8 mouse cellular contexts compared by ENCODE assay signal in genomic region chr3:83915768-83916496, GRCm38 (mm10).
A peak's percentile ranks its signal among the peaks of the same experiment; 100 is the strongest.
DNase-seq lines count a peak whose midpoint lies in the region; ATAC-seq and TF ChIP-seq lines count a peak whose summit lies in the region.

No protein-coding gene starts in this region.

- CTCF ChIA-PET in Patski (lab: Charles Lee), result interaction anchor here (0.7 to 3.3 kb wide), 30 partner anchors 10 to 399 kb away, joined by 3 to 29 read pairs (median 4); partner anchors contain the start of genes Mnd1 and Tlr2

- H3K27me3 ChIP-seq in Patski, result no peaks in the 10 kb centered on the region
- no peaks in the 10 kb centered on the region for H3K27me3 ChIP-seq in hindbrain, embryonic 13.5 days
- no peaks in the 10 kb centered on the region for H3K27me3 ChIP-seq in limb, embryonic 10.5 days (ENCODE audit: low read depth, poor library complexity, severe bottlenecking)

- POLR2A ChIA-PET in Patski (lab: Charles Lee), result no interaction called here

- in situ Hi-C loops in Patski (cut with MboI; ENCODE audit: low pct_unique_long_range_greater_than_20kb), result loop anchor here (5.0 to 10.0 kb wide), 2 partner anchors 209 to 396 kb away; no protein-coding TSS in a partner anchor

- no peak overlapping the region for H3K9ac ChIP-seq in hindbrain, embryonic 13.5 days

- H3K9me3 ChIP-seq in hindbrain, embryonic 13.5 days, result no peaks in the 10 kb centered on the region
- H3K9me3 ChIP-seq in limb, embryonic 10.5 days (replicated peaks), result no peaks in the 10 kb centered on the region

- no peak for DNase-seq in frontal cortex, postnatal 25 days (ENCODE audit: low spot score in 2 of 2)
- peak; percentile 37 for DNase-seq in Patski (ENCODE audit: low read depth, low spot score)
- peak; percentile 61 to 64 for DNase-seq in cerebellum, postnatal 36 days
- DNase-seq in limb, embryonic 10.5 days (ENCODE audit: low spot score), result peak; percentile 45
- peak; percentile 10 for DNase-seq in naive thymus-derived CD4-positive, alpha-beta T cell, adult 2 months (ENCODE audit: low read depth)

- no peaks in the 10 kb centered on the region for H3K4me1 ChIP-seq in hindbrain, embryonic 13.5 days (replicated peaks)
- no peaks in the 10 kb centered on the region for H3K4me1 ChIP-seq in limb, embryonic 10.5 days

- no peak overlapping the region for H3K27ac ChIP-seq in hindbrain, embryonic 13.5 days
- H3K27ac ChIP-seq in limb, embryonic 10.5 days, result no peak overlapping the region

- 76% methylated on average over 11 of the region's 11 CpGs for WGBS in hindbrain, embryonic 13.5 days
- WGBS in limb, embryonic 10.5 days, result 81% methylated on average over 11 of the region's 11 CpGs

- peak; percentile 64 for ATAC-seq in frontal cortex, adult (ENCODE audit: low TSS enrichment)
- peak; percentile 64 for ATAC-seq in Patski
- peak; percentile 61; the same call in 1 of the 2 replicates for ATAC-seq in hindbrain, embryonic 13.5 days (ENCODE audit: low FRiP score)
- no peak for ATAC-seq in inflammation-experienced regulatory T-cells, adult 6 months

- H3K36me3 ChIP-seq in hindbrain, embryonic 13.5 days, result peaks cover 87% of the 10 kb centered on the region
- H3K36me3 ChIP-seq in limb, embryonic 10.5 days, result peaks cover 99% of the 10 kb centered on the region

- H3K4me2 ChIP-seq in hindbrain, embryonic 13.5 days, result no peak overlapping the region

- H3K4me3 ChIP-seq in hindbrain, embryonic 13.5 days, result no peak overlapping the region
- H3K4me3 ChIP-seq in limb, embryonic 10.5 days, result no peak overlapping the region

- peak; percentile 94 for TF ChIP-seq CTCF in Patski (IDR thresholded peaks at IDR 0.05)

Comparison
In these comparisons a context has a peak if more than half of its experiments do, and no peak if none do; other contexts are left out.
1. DNase-seq: peak in Patski (single experiment), cerebellum, postnatal 36 days (2 of 2), limb, embryonic 10.5 days (single experiment) and naive thymus-derived CD4-positive, alpha-beta T cell, adult 2 months (single experiment); none in frontal cortex, postnatal 25 days (0 of 2).